Mouse (Mus musculus) kidney, postnatal 14 days (tissue): ENCODE measurements around the gene Fgfr2.
"Not testable (repeated sequence)": the region's sequence is repeated elsewhere in the genome, so short reads cannot be mapped to it uniquely, and the experiment has no call there.

Experiments used
- DNase-seq: peaks from one replicate; pipeline ENCODE4 v3.0.0; 2022; ENCODE audit warnings: mixed read lengths

Gene Fgfr2

GRCm38 (mm10) chr7:131471551-131471950 lies 1651.6 kb downstream of the Fgfr2 start:
- no peak for DNase-seq

GRCm38 (mm10) chr7:131469506-131469905 lies 1653.6 kb downstream of the Fgfr2 start:
- DNase-seq: no peak

- no peak for DNase-seq
Measured at GRCm38 (mm10) chr7:131467312-131467711, 1655.8 kb downstream of the Fgfr2 start.

GRCm38 (mm10) chr7:131465735-131466134 lies 1657.4 kb downstream of the Fgfr2 start:
- DNase-seq: no peak

- DNase-seq: no peak
Measured at GRCm38 (mm10) chr7:131465117-131465601, 1658.0 kb downstream of the Fgfr2 start.

GRCm38 (mm10) chr7:131456714-131457113 lies 1666.4 kb downstream of the Fgfr2 start:
- DNase-seq: no peak

GRCm38 (mm10) chr7:131437051-131437450 lies 1686.1 kb downstream of the Fgfr2 start:
- DNase-seq: no peak

- no peak for DNase-seq
Measured at GRCm38 (mm10) chr7:131434276-131434675, 1688.9 kb downstream of the Fgfr2 start.

- peak; percentile 37 for DNase-seq
Measured at GRCm38 (mm10) chr7:131432244-131432643, 1690.9 kb downstream of the Fgfr2 start.

GRCm38 (mm10) chr7:131427331-131427730 lies 1695.8 kb downstream of the Fgfr2 start:
- DNase-seq: no peak

GRCm38 (mm10) chr7:131424912-131425311 lies 1698.2 kb downstream of the Fgfr2 start:
- no peak for DNase-seq

- no peak for DNase-seq
Measured at GRCm38 (mm10) chr7:131417605-131418004, 1705.5 kb downstream of the Fgfr2 start.

GRCm38 (mm10) chr7:131416742-131417141 lies 1706.4 kb downstream of the Fgfr2 start:
- DNase-seq: not testable (repeated sequence)

GRCm38 (mm10) chr7:131411941-131412270 lies 1711.2 kb downstream of the Fgfr2 start:
- DNase-seq: no peak

GRCm38 (mm10) chr7:131411221-131411940 lies 1711.8 kb downstream of the Fgfr2 start:
- DNase-seq: peak; percentile 52

GRCm38 (mm10) chr7:131410416-131411058 lies 1712.6 kb downstream of the Fgfr2 start, which contains the start of the genes Ikzf5 and Acadsb:
Ikzf5 (minus strand) TSS chr7:131410521.
Acadsb (plus strand) TSS chr7:131410601.
- DNase-seq: peak; percentile 99

- no peak for DNase-seq
Measured at GRCm38 (mm10) chr7:131409988-131410385, 1713.2 kb downstream of the Fgfr2 start.

- DNase-seq: peak; percentile 22
Measured at GRCm38 (mm10) chr7:131409321-131409987, 1713.7 kb downstream of the Fgfr2 start.

- not testable (repeated sequence) for DNase-seq
Measured at GRCm38 (mm10) chr7:131391761-131392160, 1731.4 kb downstream of the Fgfr2 start.

GRCm38 (mm10) chr7:131371880-131372651 lies 1751.1 kb downstream of the Fgfr2 start:
- no peak for DNase-seq

- DNase-seq: no peak
Measured at GRCm38 (mm10) chr7:131371470-131371860, 1751.7 kb downstream of the Fgfr2 start.

GRCm38 (mm10) chr7:131370648-131371469 lies 1752.3 kb downstream of the Fgfr2 start, which contains the start of gene Pstk:
Pstk (plus strand) TSS chr7:131371141.
- peak; percentile 94 for DNase-seq
